Mouse (Mus musculus): ENCODE results near the gene Dbi. TPM values are rescaled to one million over a fixed set of nuclear protein-coding genes. Genes with fewer than 3 reads are reported as not detected.

The Dbi gene
- polyA plus RNA-seq, 1 experiment, result 1,176 TPM

GRCm38 (mm10) chr1:120135934-120136786 lies 15.3 kb upstream of the Dbi start:
- 64% methylated on average over 7 of the region's 7 CpGs for WGBS

GRCm38 (mm10) chr1:120132376-120132775 lies 11.5 kb upstream of the Dbi start:
- no peak for TF ChIP-seq POLR2A (IDR thresholded peaks at IDR 0.05; ENCODE audit: borderline replicate concordance, insufficient read depth, low read length)
- no peak for TF ChIP-seq CTCF (IDR thresholded peaks at IDR 0.05; ENCODE audit: borderline replicate concordance, insufficient read depth, low read depth, low read length)
- no peak for DNase-seq
- Histone ChIP-seq H3K4me3 (replicated peaks; ENCODE audit: insufficient read depth, low read depth, low read length) (no peak overlapping the region), H3K27me3 (ENCODE audit: control insufficient read depth, insufficient read depth, low read length) (no peaks in the 10 kb centered on the region), H3K27ac (ENCODE audit: insufficient read depth, low read length) (no peak overlapping the region), H3K4me1 (ENCODE audit: control insufficient read depth, insufficient read depth, low read length) (no peaks in the 10 kb centered on the region; the same call in 1 of the 2 replicates)
- 67% methylated on average over 1 of the region's 1 CpGs for WGBS

More at GRCm38 (mm10) chr1:120135934-120136786, 15.3 kb upstream of the Dbi start:
- peak; percentile 34 to 75 for DNase-seq
- Histone ChIP-seq H3K4me1 (ENCODE audit: control insufficient read depth, insufficient read depth, low read length) (no peaks in the 10 kb centered on the region; the same call in 1 of the 2 replicates), H3K27ac (ENCODE audit: insufficient read depth, low read length) (no peak overlapping the region), H3K4me3 (replicated peaks; ENCODE audit: insufficient read depth, low read depth, low read length) (no peak overlapping the region), H3K27me3 (ENCODE audit: control insufficient read depth, insufficient read depth, low read length) (no peaks in the 10 kb centered on the region)
- TF ChIP-seq CTCF (IDR thresholded peaks at IDR 0.05; ENCODE audit: borderline replicate concordance, insufficient read depth, low read depth, low read length) (no peak), POLR2A (IDR thresholded peaks at IDR 0.05; ENCODE audit: borderline replicate concordance, insufficient read depth, low read length) (no peak)

- DNase-seq, result no peak
- TF ChIP-seq CTCF (IDR thresholded peaks at IDR 0.05; ENCODE audit: borderline replicate concordance, insufficient read depth, low read depth, low read length), result no peak
- no peak for TF ChIP-seq POLR2A (IDR thresholded peaks at IDR 0.05; ENCODE audit: borderline replicate concordance, insufficient read depth, low read length)
- Histone ChIP-seq H3K27me3 (ENCODE audit: control insufficient read depth, insufficient read depth, low read length) (no peaks in the 10 kb centered on the region), H3K27ac (ENCODE audit: insufficient read depth, low read length) (no peak overlapping the region), H3K4me1 (ENCODE audit: control insufficient read depth, insufficient read depth, low read length) (no peaks in the 10 kb centered on the region), H3K4me3 (replicated peaks; ENCODE audit: insufficient read depth, low read depth, low read length) (no peak overlapping the region)
- 81% methylated on average over 9 of the region's 9 CpGs for WGBS
Observed at GRCm38 (mm10) chr1:120126318-120126717, 5.4 kb upstream of the Dbi start.

- DNase-seq, result no peak
- 74% methylated on average over 6 of the region's 6 CpGs for WGBS
Observed at GRCm38 (mm10) chr1:120125471-120125870, 4.6 kb upstream of the Dbi start.

GRCm38 (mm10) chr1:120124839-120125238 lies 4.0 kb upstream of the Dbi start:
- Histone ChIP-seq H3K27ac (ENCODE audit: insufficient read depth, low read length) (no peak overlapping the region), H3K4me3 (replicated peaks; ENCODE audit: insufficient read depth, low read depth, low read length) (no peak overlapping the region), H3K27me3 (ENCODE audit: control insufficient read depth, insufficient read depth, low read length) (no peaks in the 10 kb centered on the region), H3K4me1 (ENCODE audit: control insufficient read depth, insufficient read depth, low read length) (no peaks in the 10 kb centered on the region; the same call in 1 of the 2 replicates)
- TF ChIP-seq CTCF (IDR thresholded peaks at IDR 0.05; ENCODE audit: borderline replicate concordance, insufficient read depth, low read depth, low read length) (no peak), POLR2A (IDR thresholded peaks at IDR 0.05; ENCODE audit: borderline replicate concordance, insufficient read depth, low read length) (no peak)
- DNase-seq, result no peak
- WGBS, result 40% methylated on average over 4 of the region's 4 CpGs

More at GRCm38 (mm10) chr1:120125471-120125870, 4.6 kb upstream of the Dbi start:
- Histone ChIP-seq H3K4me3 (replicated peaks; ENCODE audit: insufficient read depth, low read depth, low read length) (no peak overlapping the region), H3K27ac (ENCODE audit: insufficient read depth, low read length) (no peak overlapping the region), H3K4me1 (ENCODE audit: control insufficient read depth, insufficient read depth, low read length) (no peaks in the 10 kb centered on the region), H3K27me3 (ENCODE audit: control insufficient read depth, insufficient read depth, low read length) (no peaks in the 10 kb centered on the region)
- TF ChIP-seq POLR2A (IDR thresholded peaks at IDR 0.05; ENCODE audit: borderline replicate concordance, insufficient read depth, low read length) (no peak), CTCF (IDR thresholded peaks at IDR 0.05; ENCODE audit: borderline replicate concordance, insufficient read depth, low read depth, low read length) (no peak)

GRCm38 (mm10) chr1:120122634-120123383 lies 1.9 kb upstream of the Dbi start:
- Histone ChIP-seq H3K27ac (ENCODE audit: insufficient read depth, low read length) (no peak overlapping the region), H3K4me1 (ENCODE audit: control insufficient read depth, insufficient read depth, low read length) (peaks cover 6% of the 10 kb centered on the region), H3K4me3 (replicated peaks; ENCODE audit: insufficient read depth, low read depth, low read length) (no peak overlapping the region), H3K27me3 (ENCODE audit: control insufficient read depth, insufficient read depth, low read length) (no peaks in the 10 kb centered on the region)
- no peak for DNase-seq
- TF ChIP-seq CTCF (IDR thresholded peaks at IDR 0.05; ENCODE audit: borderline replicate concordance, insufficient read depth, low read depth, low read length), result no peak
- TF ChIP-seq POLR2A (IDR thresholded peaks at IDR 0.05; ENCODE audit: borderline replicate concordance, insufficient read depth, low read length), result no peak
- WGBS, result 94% methylated on average over 8 of the region's 8 CpGs

- Histone ChIP-seq H3K27me3 (ENCODE audit: control insufficient read depth, insufficient read depth, low read length) (no peaks in the 10 kb centered on the region), H3K4me1 (ENCODE audit: control insufficient read depth, insufficient read depth, low read length) (peaks cover 6% of the 10 kb centered on the region), H3K4me3 (replicated peaks; ENCODE audit: insufficient read depth, low read depth, low read length) (peak overlapping the region; percentile 79), H3K27ac (ENCODE audit: insufficient read depth, low read length) (no peak overlapping the region)
- no peak for DNase-seq
- TF ChIP-seq POLR2A (IDR thresholded peaks at IDR 0.05; ENCODE audit: borderline replicate concordance, insufficient read depth, low read length) (no peak), CTCF (IDR thresholded peaks at IDR 0.05; ENCODE audit: borderline replicate concordance, insufficient read depth, low read depth, low read length) (no peak)
- WGBS, result 89% methylated on average over 9 of the region's 9 CpGs
Observed at GRCm38 (mm10) chr1:120121930-120122530, 1.2 kb upstream of the Dbi start.
